Mouse (Mus musculus) gastrocnemius, postnatal 25 days (tissue): ENCODE data around the gene Terb2. TPM values are rescaled to one million over a fixed set of nuclear protein-coding genes. Genes with fewer than 3 reads are reported as not detected.

Experiments used
- DNase-seq: peaks from one replicate; pipeline ENCODE4 v3.0.0; 2022
- long read RNA-seq, 2 experiments: library from polyadenylated mRNA; stranded (forward); transcript quantifications; one replicate each; pipeline ENCODE4 v2.0.0; 2021
- total RNA-seq, 2 experiments: library from RNA; stranded (reverse); gene quantifications; 1 replicate in 1 of 2; 2 replicates in 1 of 2; pipeline ENCODE4 v1.2.3; 2021

The Terb2 gene
- not detected for total RNA-seq
- long read RNA-seq, experiment 1, result 0 reads
- long read RNA-seq, experiment 2, result 0 reads

DNA sequence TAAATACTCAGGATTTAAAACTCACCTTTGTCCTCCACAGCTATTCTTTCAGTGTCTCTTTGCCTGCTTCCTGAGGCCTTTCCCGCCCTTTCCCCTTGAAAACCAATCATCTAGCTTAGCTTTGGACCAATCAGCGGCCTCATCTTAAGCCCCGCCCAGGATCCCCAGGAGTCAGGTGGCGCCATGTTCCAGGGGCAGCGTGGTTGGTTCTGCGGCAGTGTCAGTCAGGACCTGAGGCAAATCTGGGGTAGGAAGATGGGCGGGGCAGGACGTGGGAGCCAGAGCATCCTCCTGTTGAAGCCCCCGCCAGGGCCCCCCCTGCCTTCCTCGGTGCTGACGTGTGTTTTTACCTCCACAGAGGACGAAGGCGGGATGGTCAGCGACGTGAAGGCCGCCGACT lies at the start of gene Terb2, which contains the start of gene Patl2:
Gene Terb2, plus strand, starts transcription at position 167 of the 400 bp plus-strand sequence.
Gene Patl2, minus strand, starts transcription at position 84 of the 400 bp plus-strand sequence.
- no peak for DNase-seq

DNA sequence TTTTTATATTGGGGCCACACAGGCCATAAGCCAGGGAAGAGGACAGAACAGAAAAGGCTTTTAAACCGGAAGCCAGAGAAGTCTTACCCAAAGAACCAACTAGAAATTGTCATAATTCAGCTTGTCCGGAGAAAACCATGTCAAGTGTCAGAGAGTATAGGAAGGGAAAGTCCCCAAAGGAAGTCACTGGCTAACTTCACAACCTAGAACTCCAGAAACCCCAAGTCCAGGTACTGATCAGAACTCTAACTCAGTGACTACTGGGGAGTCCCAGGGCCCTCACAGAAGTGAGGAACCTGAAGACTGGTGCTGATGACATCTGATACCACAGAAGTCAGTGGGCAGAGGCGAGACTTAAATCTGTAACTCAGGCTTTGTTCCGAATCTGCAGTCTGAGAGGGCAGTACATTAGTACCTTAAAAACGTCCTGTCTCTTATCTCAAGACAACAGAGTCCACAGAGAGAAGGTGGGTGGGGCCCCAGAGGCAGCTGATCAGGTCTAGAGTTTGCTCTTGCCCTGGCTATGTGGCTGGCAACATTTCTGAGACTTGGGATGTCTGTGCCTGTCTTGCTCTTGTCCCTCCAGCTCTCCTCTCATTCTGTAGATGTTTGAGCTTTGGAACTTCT lies 48.1 kb upstream of the Terb2 start:
- no peak for DNase-seq

DNA sequence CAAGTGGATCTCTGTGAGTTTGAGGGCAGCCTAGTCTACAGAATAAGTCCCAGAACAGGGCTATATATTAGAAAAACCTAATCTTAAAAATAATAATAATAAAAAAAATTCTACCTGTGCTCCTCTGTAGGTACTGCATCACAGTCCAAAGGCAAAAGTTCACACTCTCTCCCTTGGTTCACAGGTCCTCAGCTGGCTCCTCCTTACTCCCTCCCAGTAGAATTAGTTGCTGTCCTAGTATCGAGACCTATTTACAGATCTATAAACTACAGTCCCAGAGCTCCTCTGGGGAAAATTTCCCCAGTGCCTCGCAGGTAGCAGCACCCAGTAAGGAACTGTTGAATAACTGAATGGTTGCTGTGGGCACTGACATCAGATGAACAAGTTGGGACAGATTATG lies 45.3 kb upstream of the Terb2 start:
- no peak for DNase-seq

DNA sequence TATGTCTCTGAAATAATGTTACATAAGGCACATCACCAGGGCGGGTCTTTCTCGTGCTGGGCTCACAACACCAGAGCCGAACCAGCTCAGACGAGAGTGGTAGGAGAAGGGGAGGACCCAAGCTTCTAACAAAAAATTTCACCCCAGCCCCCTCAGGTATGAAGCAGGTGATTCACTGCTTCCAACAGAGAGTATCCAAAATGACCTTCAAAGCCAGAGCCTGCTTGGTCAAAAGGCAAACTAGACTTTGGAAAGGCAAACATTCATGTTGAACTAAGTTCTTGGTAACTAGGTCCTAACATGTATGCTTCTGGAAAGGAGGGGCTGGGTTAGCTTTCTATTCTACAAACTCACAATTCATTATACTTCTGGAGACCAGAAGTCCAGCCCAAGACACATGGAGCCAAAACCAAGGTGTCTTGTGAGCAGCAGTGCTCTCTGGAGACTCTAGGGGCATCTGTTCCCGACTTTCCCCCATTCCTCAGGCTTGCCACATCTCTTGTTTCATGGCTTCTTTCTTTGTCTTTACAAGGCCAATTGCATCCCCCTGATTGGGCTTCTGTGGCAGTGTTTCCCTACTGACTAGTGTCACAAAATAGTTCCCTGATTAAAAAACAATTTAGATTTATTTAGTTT lies 44.6 kb upstream of the Terb2 start:
- DNase-seq, result no peak

DNA sequence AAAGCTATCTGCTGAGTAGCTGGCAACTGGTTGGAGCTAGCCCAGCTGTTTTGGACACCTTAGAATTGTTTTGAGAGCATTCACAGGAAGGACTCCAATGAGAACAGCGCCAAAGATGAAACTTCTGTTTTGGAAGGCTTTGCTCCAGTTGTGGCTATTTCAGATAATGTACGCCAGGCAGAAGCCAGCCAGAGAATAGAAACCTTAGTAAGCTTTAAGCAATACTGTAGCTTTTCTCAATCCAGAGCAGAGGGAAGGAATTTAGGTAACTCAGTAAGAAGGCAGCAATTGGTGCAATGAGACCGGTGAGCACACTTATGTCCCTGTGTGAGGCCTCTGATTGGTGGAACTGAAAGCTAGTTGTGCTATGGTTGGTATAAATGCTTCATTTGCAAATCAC lies 43.0 kb upstream of the Terb2 start:
- DNase-seq, result no peak

DNA sequence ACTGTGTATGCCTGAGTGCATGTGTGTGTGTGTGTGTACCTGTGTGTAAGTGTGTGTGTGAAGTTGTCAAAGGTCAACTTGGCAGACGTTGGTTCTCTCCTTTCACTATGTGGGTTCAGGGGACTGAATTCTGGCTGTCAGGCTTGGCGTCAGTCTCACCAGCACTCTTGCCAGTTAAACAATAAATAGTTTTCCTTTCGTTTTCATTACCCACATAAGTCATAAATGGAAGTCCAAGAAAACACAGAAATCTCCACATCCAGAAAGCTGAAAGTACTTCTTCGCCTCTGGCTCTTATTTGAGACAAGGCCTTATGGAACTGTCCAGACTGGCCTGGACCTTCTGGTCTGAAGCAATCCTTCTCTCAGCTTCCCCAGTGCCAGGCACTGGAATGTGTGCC lies 40.3 kb upstream of the Terb2 start:
- DNase-seq, result no peak

DNA sequence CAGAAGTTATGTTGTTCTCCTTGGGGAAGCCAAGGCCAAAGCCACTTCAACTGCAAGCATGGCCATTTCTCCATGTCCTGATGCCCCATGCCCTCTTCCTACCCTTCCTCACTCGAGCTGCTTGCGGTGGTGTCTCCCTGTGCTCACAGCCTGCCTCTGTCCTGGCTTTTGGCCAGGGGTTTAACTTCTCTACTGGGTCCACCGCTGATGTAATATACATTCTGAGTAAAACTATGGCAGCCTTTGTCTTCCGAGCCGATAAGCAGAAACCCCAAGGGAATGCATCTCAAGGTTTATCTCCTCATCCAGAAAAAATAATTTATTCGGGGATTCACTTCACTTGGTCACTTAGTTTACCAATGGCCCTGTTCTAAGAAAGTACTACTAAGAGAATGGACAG lies 39.4 kb upstream of the Terb2 start:
- DNase-seq, result no peak

DNA sequence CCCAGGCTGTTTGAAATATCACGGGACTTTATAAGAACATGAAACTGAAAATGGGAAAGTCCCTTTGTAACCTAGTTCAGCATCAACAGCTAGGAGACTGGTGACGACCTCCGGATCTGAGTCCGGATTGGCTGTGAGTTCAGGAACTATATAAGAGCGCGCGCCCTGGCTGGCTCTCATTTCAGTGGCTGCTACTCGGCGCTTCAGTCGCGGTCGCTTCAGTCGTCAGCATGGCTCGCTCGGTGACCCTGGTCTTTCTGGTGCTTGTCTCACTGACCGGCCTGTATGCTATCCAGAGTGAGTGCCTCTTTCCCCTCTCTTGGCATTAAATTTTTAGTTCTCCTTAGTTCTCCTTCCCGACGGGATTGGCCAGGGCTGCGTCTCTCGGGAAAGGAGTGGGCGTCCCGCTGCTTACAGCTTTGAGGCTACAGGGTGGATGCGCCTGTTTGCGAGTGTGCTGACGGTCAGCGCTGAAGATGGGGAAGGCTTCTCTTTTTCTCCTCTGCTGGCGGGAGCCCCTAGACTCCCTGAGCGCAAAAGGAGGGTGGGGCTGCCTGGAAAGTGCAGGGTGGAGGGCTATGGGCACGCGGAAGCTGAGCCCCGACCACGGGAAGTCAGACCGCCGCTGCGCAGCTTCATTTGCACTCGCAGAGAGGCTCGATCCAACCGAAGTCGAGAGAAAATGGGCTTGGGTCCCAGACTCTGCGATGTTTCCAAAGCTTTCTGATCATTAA lies 38.4 kb upstream of the Terb2 start, which contains the start of gene B2m:
Gene B2m, plus strand, starts transcription at position 179 of the 734 bp plus-strand sequence.
- DNase-seq, result peak; percentile 90

DNA sequence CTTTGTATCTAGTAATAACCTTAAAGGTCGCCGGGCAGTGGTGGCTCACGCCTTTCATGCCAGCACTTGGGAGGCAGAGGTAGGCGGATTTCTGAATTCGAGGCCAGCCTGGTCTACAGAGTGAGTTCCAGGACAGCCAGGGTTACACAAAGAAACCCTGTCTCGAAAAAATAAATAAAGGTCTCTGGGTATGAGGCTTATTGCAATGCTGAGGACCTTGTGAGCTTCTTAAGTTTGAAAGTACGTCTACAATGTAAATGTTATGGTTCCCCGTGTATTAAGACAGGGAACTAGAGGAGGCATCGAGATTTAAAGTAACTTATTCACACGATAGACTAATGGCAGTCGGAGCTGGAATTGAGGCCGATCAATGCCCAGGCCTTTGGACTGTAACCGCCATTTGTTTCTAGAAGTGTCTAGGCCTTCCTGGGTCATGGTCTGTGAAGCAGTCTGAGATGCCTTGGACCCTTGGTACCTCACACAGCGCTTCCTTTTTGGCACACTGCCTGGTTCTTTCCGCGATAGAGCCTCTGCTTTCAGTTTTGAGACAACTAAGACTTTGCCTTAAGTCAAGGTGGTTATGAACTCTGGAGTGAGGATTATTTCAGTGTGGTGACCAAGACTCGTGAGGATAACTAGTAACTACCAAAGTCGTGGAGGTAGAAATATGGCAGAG lies 37.7 kb upstream of the Terb2 start:
- DNase-seq, result peak; percentile 46

DNA sequence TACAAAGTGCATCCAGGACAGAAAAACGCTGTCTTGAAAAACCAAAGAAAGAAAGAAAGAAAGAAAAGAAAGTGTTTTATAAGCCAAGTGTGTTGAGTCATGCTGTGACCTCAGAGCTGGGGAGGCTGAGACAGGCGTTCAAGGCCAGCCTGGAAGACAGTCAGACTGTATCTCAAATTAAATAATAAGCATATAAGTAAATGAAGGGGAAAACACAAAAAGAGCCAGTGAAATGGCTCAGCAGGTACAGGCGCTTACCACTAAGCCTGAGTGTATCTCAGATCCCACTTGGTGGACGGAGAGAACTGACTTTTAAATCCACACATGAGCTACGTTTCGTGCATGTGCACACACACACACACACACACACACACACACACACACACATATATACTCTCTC lies 36.8 kb upstream of the Terb2 start:
- DNase-seq, result no peak

DNA sequence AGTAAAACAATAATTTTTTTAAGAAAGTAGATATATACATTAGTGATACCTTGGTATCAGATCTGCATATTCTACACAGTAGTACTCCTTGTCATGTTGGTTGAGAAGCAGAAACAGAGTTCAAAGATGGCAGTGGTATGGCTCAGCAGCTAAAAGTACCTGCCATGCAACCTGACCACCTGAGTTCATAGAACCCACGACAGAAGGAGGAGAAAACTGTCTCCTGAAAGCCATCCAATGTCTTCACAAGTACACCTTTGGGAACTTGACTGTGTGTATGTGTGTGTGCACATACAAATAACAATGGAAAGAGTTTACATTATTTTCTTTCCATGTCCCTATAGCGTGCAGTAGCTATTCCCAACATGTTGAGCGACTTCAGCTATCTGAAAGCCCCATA lies 36.4 kb upstream of the Terb2 start:
- DNase-seq, result no peak

DNA sequence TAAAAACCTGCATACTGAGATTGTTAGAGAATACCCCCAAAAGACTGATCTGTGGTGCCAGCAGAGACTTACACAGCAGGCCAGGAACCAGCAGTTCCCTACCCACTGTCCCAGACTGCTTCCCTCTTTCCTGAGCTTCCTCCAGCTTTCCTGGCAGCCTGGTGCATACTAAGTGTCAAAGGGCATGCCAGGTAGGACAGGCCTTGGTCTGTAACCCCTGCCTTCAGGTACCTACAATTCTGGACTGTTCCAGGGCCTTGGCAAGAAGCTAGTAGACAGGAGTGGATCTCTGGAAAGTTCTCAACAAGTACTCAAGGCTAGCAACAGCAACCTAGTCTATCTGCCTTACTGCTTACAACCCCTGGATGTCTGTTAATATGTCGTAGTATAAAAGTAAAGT lies 34.9 kb upstream of the Terb2 start:
- no peak for DNase-seq

DNA sequence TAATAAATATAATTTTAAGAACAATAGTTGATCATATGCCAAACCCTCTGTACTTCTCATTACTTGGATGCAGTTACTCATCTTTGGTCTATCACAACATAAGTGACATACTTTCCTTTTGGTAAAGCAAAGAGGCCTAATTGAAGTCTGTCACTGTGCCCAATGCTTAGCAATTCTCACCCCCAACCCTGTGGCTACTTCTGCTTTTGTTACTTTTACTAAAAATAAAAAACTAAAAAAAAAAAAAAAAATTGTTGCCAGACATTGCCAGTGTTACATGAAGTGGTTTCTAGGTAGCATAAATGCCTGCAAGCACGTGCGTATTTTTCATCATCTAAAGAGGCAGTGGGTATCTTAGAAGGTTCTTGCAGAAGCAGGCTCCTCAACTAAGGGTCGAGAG lies 33.2 kb upstream of the Terb2 start:
- no peak for DNase-seq

DNA sequence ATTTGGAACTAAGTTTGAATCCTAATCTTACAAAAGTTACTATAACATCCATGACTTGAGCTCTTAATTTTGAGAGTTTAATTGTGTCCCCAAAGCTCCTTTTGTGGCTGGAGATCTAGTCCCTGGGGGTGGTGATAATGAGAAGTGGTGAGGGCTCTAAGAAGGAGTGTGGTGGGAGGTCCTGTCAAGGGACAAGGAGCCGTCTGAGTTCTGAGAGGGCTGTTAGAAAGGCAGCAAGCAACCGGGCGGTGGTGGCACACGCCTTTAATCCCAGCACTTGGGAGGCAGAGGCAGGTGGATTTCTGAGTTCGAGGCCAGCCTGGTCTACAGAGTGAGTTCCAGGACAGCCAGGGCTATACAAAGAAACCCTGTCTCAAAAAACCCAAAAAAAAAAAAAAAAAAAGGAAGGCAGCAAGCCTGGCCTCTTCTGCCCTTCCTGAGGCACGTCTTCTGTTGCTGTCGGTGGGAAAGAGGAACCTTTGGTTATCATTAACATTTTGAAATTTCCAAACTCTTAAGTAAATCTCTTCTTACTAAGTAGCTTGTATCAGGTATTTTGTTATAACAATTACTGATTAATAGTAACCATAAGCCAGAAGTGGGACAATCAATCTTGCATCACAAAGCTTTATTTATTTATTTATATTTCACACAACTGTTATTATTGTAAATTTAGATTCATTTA lies 32.2 kb upstream of the Terb2 start:
- DNase-seq, result no peak

DNA sequence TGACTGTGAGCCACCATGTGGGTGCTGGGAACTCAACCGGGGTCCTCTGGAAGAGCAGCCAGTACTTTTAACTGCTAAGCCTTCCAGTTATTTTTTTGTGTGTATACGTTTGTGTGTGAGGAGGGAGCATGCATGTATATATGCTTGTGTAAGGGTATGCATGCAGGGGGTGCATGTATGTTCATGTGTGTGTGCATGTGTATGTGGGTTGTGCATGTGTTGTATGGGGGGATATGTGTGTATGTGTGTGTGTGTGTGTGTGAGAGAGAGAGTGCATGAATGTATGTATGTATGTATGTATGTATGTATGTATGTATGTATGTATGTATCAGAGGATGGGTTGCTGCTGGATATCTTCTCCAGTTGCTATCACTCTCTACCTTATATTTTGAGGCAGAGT lies 31.6 kb upstream of the Terb2 start:
- DNase-seq, result no peak

DNA sequence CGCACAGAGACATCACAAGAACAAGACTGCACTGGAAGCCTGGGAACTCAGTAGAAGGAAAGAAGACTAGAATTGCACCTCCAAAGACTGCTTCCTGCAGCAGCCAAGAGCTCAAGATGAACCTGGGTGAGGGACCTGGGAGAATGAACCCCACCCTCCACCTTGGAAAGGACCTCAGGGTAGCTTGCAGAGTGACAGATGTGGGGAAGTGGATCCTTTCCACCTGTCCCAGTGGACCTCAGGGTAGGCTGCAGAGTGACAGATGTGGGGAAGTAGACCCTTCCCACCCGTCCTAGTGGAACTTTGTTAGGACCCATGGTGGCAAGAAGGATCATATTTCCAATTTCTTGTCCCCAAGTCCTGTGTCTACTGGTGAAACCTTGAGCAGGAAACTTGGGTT lies 30.8 kb upstream of the Terb2 start:
- no peak for DNase-seq

DNA sequence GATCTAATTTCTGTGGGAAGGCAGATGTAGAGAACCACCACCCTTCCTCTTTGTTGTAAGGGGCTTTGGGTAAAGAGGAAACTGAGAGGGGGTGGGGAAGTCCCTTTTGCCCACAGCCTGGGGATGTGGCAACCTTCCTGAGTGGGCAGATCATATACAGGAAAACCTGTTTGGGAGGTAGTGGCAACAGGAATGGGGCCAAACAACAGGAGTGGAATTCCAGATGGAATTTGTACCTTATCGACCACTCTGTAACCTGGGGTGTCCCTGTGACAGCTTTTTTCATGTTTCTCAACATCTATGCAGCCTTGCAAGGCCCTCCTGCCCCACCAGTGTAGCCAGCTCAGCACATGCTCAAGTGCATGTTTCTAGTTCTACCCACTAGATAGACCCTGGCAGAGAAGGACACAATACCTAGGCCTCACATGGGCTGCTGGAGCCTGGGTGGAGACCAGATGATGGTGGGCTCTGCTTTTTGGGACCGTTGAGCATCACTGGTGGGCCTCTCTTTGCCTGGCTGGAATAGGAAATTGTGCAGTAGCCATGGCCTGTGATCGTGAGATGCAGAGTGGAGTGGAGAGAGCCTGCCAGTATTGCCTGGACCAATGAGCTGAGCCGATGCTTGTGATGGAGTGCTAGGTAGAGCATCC lies 29.9 kb upstream of the Terb2 start:
- no peak for DNase-seq

DNA sequence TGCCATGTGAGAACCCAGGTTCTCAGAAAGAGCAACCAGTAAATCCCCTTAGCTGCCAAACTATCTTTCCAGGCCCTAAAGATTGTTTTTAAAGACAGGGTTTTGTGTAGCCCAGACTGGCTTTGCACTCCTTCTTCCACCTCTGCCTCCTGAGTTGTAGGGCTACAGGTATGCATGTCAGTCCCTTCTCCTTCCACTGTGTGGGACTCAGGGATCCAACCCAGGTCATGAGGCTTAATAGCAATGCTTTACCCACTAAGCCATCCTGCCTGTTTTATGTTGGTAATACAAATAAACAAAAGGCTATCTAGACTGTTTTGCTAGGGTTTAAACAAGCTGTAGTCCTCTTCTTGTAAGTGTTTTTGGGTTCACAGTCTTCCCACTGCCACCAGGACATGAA lies 28.5 kb upstream of the Terb2 start:
- DNase-seq, result no peak

DNA sequence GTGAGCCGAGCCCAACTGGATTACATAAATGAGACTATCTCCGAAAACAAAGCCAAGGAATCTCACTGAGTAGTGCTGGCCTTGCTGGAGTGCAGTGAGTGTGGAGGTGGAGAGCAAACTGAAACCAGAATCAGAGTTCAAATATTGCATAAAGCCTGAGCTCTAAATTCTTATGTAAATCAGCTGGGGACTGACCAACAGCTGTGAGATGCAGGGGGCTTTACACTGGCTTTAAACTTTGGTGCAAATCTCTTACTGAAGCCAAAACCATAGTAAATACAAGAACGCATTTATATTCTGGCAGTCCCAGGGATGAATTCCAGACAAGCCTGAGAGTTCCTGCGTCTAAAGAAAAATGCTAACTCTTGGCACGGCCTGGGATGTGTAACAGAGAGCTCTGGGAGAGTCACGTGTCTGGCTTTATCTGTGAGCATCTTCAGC lies 27.7 kb upstream of the Terb2 start:
- DNase-seq, result no peak

DNA sequence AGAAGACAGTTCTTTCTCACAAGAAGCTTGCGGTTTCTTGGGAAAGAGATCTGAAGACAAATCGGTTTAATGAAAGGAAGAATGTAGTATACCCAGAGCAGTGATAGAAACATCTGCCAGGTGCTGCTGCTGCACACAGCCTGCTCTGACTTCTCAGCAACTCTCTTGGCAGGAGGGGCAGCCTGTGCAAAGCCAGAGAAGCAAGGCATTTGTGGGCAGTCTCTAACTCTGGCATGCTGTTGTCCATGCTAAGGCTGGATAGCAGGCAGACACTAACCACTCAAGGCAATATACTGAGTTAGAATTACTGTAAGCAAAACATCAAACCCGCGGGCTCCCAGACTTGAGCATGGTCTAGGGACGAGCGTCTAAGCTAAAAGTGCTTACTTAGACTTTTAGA lies 26.4 kb upstream of the Terb2 start:
- DNase-seq, result no peak

DNA sequence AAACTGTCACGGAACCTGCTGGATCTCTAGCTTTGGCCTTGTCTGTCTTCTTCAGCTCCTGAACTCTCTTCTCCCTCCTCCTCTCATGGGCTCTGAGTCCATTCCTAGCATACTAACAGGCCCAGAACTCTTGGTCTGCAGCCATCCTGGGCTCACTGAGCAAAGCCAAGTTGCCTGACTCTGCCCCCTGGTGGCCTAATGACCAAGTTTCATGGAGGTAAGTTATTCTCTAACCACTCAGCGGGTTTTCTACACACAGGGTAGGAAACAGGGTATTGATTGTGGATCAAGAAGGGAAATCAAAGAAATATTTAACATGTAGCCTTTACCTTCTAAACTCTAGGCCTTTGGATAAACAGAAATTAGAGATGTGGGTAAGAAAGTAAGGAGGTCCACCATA lies 25.4 kb upstream of the Terb2 start, which contains the start of gene Trim69:
Gene Trim69, plus strand, starts transcription at position 21 of the 400 bp plus-strand sequence.
- DNase-seq, result peak; percentile 67

DNA sequence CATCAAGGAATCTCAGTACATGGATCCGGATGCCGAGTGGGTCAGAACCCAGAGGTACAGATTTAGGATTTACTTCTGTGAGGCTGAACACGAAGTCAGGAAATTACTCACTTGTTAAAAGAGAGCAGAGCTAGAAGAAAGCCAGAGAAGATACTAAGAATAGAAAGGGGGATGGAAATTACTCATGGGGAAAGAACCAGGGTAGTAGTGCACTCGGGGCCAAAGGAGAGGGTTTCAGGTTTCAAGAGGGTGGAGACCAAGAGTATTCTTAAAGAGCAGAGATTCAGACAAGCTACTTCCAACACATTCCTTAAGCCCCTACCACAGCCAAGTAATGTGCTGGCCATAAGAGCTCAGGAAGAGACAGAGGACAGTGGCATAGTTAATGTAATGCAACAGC lies 24.5 kb upstream of the Terb2 start:
- DNase-seq, result no peak
